Mouse (Mus musculus): ENCODE results near the gene Pcyox1. TPM values are rescaled to one million over a fixed set of nuclear protein-coding genes. Genes with fewer than 3 reads are reported as not detected.

Pcyox1 gene
- total RNA-seq (2021), result 10 to 100 TPM; 62.8 to 70.7 TPM

GRCm38 (mm10) chr6:86396581-86397256, at the start of gene Pcyox1:
Pcyox1 (minus strand) TSS chr6:86397154.
- intact Hi-C loops (cut with DNase I), result loop anchor here (2.0 kb wide), 1 partner anchor 26 kb away; the partner anchor contains the start of gene Snrpg
- DNase-seq, result peak; percentile 92 to 93

GRCm38 (mm10) chr6:86445551-86445950, 48.6 kb upstream of the Pcyox1 start:
- intact Hi-C loops (cut with DNase I), result no loop called here
- DNase-seq, result no peak

DNA sequence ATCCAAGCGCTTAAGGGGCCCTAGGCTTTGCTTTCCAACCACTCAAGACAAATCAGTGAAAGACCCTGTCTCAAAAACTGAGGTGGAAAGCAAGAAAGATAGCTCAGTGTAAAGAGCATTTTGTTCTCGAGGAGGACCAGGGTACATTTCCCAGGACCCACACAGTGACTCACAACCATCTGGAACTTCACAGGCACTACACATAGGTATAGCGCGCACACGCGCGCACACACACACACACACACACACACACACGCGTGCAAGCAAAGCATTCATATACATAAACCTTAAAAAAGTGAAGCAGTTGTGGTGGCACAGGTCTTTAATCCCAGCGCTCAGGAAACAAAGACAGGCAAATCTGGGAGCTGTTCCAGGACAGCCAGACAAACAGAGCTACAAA, 44.6 kb upstream of the Pcyox1 start:
- DNase-seq, result no peak

GRCm38 (mm10) chr6:86439531-86439930, 42.6 kb upstream of the Pcyox1 start:
- DNase-seq, result no peak
- intact Hi-C loops (cut with DNase I), result loop anchor here (5.0 kb wide), 1 partner anchor 243 kb away; the partner anchor contains the start of gene Snrnp27

More for the DNA sequence above, 44.6 kb upstream of the Pcyox1 start:
- intact Hi-C loops (cut with DNase I), result no loop called here

- intact Hi-C loops (cut with DNase I), result loop anchor here (5.0 kb wide), 1 partner anchor 243 kb away; the partner anchor contains the start of gene Snrnp27
- DNase-seq, result no peak
These were observed 42.2 kb upstream of the Pcyox1 start for GRCm38 (mm10) chr6:86439119-86439496.

- intact Hi-C loops (cut with DNase I), result loop anchor here (5.0 kb wide), 1 partner anchor 244 kb away; the partner anchor contains the start of gene Snrnp27
These were observed 41.5 kb upstream of the Pcyox1 start, which contains the start of gene C87436 for GRCm38 (mm10) chr6:86438272-86439118. C87436 (plus strand) TSS chr6:86438374.

GRCm38 (mm10) chr6:86437711-86438110, 40.8 kb upstream of the Pcyox1 start:
- intact Hi-C loops (cut with DNase I), result loop anchor here (5.0 kb wide), 1 partner anchor 245 kb away; the partner anchor contains the start of gene Snrnp27
- peak; percentile 63 to 70 for DNase-seq

More at GRCm38 (mm10) chr6:86438272-86439118, 41.5 kb upstream of the Pcyox1 start, which contains the start of gene C87436:
- DNase-seq, result peak; percentile 96 to 98

- intact Hi-C loops (cut with DNase I), result no loop called here
- DNase-seq, result no peak
These were observed 36.7 kb upstream of the Pcyox1 start for GRCm38 (mm10) chr6:86433696-86434095.

- intact Hi-C loops (cut with DNase I), result no loop called here
- DNase-seq, result no peak
These were observed 34.6 kb upstream of the Pcyox1 start for GRCm38 (mm10) chr6:86431531-86431930.

- DNase-seq, result no peak
- intact Hi-C loops (cut with DNase I), result no loop called here
These were observed 29.4 kb upstream of the Pcyox1 start, which contains the start of gene Gm44790 for GRCm38 (mm10) chr6:86426358-86426757. Gm44790 (plus strand) TSS chr6:86426658.

DNA sequence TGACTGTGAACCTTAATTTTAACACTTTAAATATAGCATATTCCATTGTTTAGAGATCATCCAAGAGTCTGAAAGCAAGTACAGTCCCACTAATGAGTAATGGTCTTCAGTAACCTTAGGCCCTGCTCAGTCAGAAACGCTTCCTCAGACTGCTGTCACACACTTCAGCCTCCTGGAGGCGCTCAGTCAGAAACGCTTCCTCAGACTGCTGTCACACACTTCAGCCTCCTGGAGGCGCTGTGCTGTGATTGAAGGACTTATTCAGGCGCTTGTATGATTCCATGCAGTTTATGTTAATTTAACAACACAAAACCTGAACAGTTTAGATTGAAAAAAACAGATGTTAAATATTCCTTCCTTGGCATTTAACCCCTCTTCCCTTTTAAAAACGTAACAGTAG, 23.5 kb upstream of the Pcyox1 start:
- no peak for DNase-seq
- intact Hi-C loops (cut with DNase I), result no loop called here

DNA sequence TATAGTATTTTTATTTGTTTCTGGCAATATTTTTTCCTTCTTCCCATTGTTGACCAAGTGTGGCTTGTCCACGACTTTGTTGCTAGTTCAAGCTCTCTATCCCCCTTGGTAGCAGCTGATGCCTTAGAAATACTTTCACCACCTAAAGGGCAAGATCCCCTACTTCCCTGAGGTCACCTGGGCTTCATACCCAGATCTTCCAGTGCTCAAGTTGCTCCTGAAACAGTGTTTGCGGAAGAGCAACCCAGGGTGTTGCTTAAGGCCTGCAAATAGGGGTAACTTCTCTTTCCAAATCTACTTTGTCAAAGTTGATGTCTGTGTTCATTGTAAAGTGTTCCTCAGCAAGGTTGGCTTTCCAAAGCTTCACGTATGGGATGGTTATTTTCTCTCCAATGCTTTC, 22.3 kb upstream of the Pcyox1 start:
- DNase-seq, result no peak
- intact Hi-C loops (cut with DNase I), result no loop called here

DNA sequence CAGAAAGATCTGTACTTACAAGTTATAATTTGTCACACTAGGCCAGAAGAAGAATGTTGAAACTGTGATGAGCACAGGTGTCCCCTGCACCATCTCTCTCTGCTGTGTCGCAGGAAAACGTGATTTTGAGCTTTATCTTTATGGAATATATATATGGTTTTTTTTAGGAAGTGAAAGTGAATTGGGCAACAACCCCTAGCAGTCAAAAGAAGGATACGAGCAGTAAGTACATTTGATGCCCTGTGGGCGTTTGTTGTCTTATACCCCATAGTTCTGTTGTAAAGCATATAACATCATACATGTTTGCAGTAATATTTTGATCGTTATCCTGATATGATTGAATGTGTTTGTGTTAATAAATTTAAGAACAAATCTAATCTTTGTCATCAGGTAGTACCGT, 21.8 kb upstream of the Pcyox1 start:
- intact Hi-C loops (cut with DNase I), result no loop called here
- DNase-seq, result no peak

- intact Hi-C loops (cut with DNase I), result no loop called here
- no peak for DNase-seq
These were observed 9.4 kb upstream of the Pcyox1 start for GRCm38 (mm10) chr6:86406306-86406705.

GRCm38 (mm10) chr6:86404996-86405395, 8.0 kb upstream of the Pcyox1 start:
- intact Hi-C loops (cut with DNase I), result no loop called here
- DNase-seq, result peak in 1 of 2 experiments; percentile 25

DNA sequence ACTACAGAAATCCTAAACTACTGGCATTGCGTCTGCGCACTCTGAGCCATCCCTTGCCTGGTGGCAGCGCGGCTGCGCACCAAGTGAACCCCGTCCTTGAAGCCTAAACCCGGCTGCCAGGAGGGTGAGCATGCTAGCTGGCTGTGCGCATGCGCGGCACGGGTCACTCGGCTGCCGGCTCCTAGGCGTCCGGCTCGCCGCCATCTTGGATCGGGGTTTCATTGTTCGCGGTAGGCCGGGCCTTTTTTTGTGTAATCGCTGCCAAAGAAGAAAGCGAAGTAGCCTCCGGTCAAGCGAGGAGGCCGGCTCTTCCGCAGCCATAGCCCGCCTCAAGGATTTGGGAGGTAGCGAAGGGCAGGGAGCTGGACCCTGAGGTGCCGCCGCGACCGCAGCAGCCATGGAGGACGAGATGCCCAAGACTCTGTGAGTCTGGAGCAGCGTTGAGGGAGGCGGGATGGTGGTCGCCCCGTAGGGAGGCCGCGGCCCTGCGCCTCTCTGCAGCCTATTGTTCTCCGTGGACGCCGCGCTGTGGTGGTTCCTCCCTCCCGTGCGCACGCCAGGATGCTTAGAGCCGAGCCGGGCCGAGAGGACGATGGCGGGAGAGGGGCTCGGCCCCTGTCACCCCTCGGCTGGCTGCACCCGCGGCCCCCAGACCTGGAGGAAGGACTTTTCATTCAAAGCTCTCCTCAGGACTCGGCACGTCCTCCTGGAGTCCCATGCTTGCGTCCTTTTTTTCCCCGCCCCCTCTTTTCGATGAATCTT, 7.3 kb upstream of the Pcyox1 start, which contains the start of gene Tia1:
TSS of gene Tia1 (plus strand) at position 120 of the 762 bp plus-strand sequence.
- intact Hi-C loops (cut with DNase I), result no loop called here

GRCm38 (mm10) chr6:86403728-86404099, 6.8 kb upstream of the Pcyox1 start:
- peak; percentile 90 to 93 for DNase-seq
- intact Hi-C loops (cut with DNase I), result no loop called here

More for the DNA sequence above, 7.3 kb upstream of the Pcyox1 start, which contains the start of gene Tia1:
- DNase-seq, result peak; percentile 98

- DNase-seq, result no peak
- intact Hi-C loops (cut with DNase I), result no loop called here
These were observed 6.0 kb upstream of the Pcyox1 start for GRCm38 (mm10) chr6:86402681-86403607.

- peak; percentile 84 to 85 for DNase-seq
These were observed 4.0 kb upstream of the Pcyox1 start for GRCm38 (mm10) chr6:86400972-86401371.

More at GRCm38 (mm10) chr6:86400972-86401371, 4.0 kb upstream of the Pcyox1 start:
- intact Hi-C loops (cut with DNase I), result loop anchor here (1.0 to 2.0 kb wide), 3 partner anchors 37 to 274 kb away; no protein-coding TSS in a partner anchor

Measured in heart, postnatal 10 days (tissue).